Mouse (Mus musculus): Measurements from ENCODE around the gene Sptb.

DNA sequence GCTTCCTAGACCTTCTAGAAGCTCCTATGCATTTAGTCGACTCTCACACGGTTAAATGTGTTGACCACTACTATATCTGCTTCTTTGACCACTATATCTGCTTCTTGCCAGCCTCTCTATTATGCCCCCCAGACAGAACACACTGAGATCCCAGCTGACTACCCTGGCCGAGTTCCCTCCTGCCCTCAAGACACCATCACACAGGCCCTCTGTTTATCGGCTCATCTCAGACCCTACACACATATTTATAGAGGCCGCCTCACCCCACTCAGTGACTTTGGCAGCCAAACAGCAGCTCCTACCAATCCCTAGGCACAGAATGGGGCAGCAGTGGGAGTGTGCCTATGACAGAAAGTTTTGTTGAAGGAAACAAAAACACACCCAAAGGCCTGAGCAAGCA lies 14.6 kb downstream of the Sptb start:
- TF ChIP-seq CTCF (IDR thresholded peaks at IDR 0.05; ENCODE audit: low read depth) (no peak), EP300 (IDR thresholded peaks at IDR 0.05; ENCODE audit: low read depth) (no peak)

Measured in liver, embryonic 14.5 days (tissue).